Mouse (Mus musculus): ENCODE measurements around the gene Trpm8. TPM values are rescaled to one million over a fixed set of nuclear protein-coding genes. Genes with fewer than 3 reads are reported as not detected.

Trpm8 gene
- total and polyA plus RNA-seq, 3 experiments: not detected

- no peaks in the 10 kb centered on the region for H3K4me1 ChIP-seq (ENCODE audit: control insufficient read depth in 1 of 2, insufficient read depth in 2 of 2)
- no peaks in the 10 kb centered on the region for H3K79me2 ChIP-seq (replicated peaks; ENCODE audit: control insufficient read depth, extremely low read depth, insufficient read depth, poor library complexity, severe bottlenecking)
- H3K27ac ChIP-seq (ENCODE audit: insufficient read depth, low read depth): no peak overlapping the region
- peaks cover 25% of the 10 kb centered on the region for H3K9me3 ChIP-seq (replicated peaks; ENCODE audit: low read length)
- in situ Hi-C loops (cut with MboI; ENCODE audit: low pct_ligation_motif_present, low pct_unique_long_range_greater_than_20kb, low sequenced_read_pairs): loop anchor here (10.0 kb wide), 1 partner anchor 283 kb away; the partner anchor contains the start of gene Arl4c
- H3K27me3 ChIP-seq (replicated peaks): no peaks in the 10 kb centered on the region
- no peaks in the 10 kb centered on the region for H3K36me3 ChIP-seq (replicated peaks in 1 of 2; ENCODE audit: control insufficient read depth in 1 of 2, insufficient read depth in 1 of 2, low read length in 1 of 2)
- H3K4me3 ChIP-seq (replicated peaks in 1 of 3; ENCODE audit: low read depth in 2 of 3, low read length in 2 of 3, poor library complexity in 1 of 3): no peak overlapping the region
- TF ChIP-seq CHD1 (IDR thresholded peaks at IDR 0.05; ENCODE audit: low read depth, low read length) (no peak), POLR2A (IDR thresholded peaks at IDR 0.05; ENCODE audit: low read depth, low read length) (no peak), ELF1 (IDR thresholded peaks at IDR 0.05; ENCODE audit: low read depth, low read length) (no peak), NRF1 (IDR thresholded peaks at IDR 0.05; ENCODE audit: low read depth, low read length) (no peak), MYC (IDR thresholded peaks at IDR 0.05; ENCODE audit: low read depth, low read length) (no peak), JUN (IDR thresholded peaks at IDR 0.05; ENCODE audit: insufficient read depth, low read depth, low read length) (no peak), E2F4 (IDR thresholded peaks at IDR 0.05; ENCODE audit: insufficient replicate concordance, low read depth, low read length) (no peak), MXI1 (IDR thresholded peaks at IDR 0.05; ENCODE audit: low read depth, low read length) (no peak), MAZ (IDR thresholded peaks at IDR 0.05; ENCODE audit: low read depth, low read length) (no peak), SMC3 (IDR thresholded peaks at IDR 0.05; ENCODE audit: low read depth, low read length) (no peak)
- dilution Hi-C loops (cut with MboI; ENCODE audit: extremely low pct_ligation_motif_present, extremely low pct_unique_long_range_greater_than_20kb, low sequenced_read_pairs): no loop called here
- no peak overlapping the region for H3K4me2 ChIP-seq (ENCODE audit: insufficient read depth, low read depth, poor library complexity, severe bottlenecking)
- no peak overlapping the region for H3K9ac ChIP-seq (ENCODE audit: insufficient read depth, low read depth)
- DNase-seq (ENCODE audit: extremely low read depth): no peak
Measured at GRCm38 (mm10) chr1:88422045-88422444, 144.6 kb downstream of the Trpm8 start.

GRCm38 (mm10) chr1:88422846-88423395 lies 145.5 kb downstream of the Trpm8 start:
- Histone ChIP-seq H3K27me3 (replicated peaks) (no peaks in the 10 kb centered on the region), H3K79me2 (replicated peaks; ENCODE audit: control insufficient read depth, extremely low read depth, insufficient read depth, poor library complexity, severe bottlenecking) (no peaks in the 10 kb centered on the region), H3K36me3 (replicated peaks in 1 of 2; ENCODE audit: control insufficient read depth in 1 of 2, insufficient read depth in 1 of 2, low read length in 1 of 2) (no peaks in the 10 kb centered on the region), H3K9me3 (replicated peaks; ENCODE audit: low read length) (peaks cover 22% of the 10 kb centered on the region), H3K4me1 (ENCODE audit: control insufficient read depth in 1 of 2, insufficient read depth in 2 of 2) (no peaks in the 10 kb centered on the region), H3K9ac (ENCODE audit: insufficient read depth, low read depth) (no peak overlapping the region), H3K4me3 (replicated peaks in 1 of 3; ENCODE audit: low read depth in 2 of 3, low read length in 2 of 3, poor library complexity in 1 of 3) (no peak overlapping the region), H3K27ac (ENCODE audit: insufficient read depth, low read depth) (no peak overlapping the region), H3K4me2 (ENCODE audit: insufficient read depth, low read depth, poor library complexity, severe bottlenecking) (no peak overlapping the region)
- dilution Hi-C loops (cut with MboI; ENCODE audit: extremely low pct_ligation_motif_present, extremely low pct_unique_long_range_greater_than_20kb, low sequenced_read_pairs) (no loop called here), in situ Hi-C loops (cut with MboI; ENCODE audit: low pct_ligation_motif_present, low pct_unique_long_range_greater_than_20kb, low sequenced_read_pairs) (loop anchor here (10.0 kb wide), 1 partner anchor 282 kb away; the partner anchor contains the start of gene Arl4c)
- DNase-seq (ENCODE audit: extremely low read depth): no peak
- TF ChIP-seq GABPA (IDR thresholded peaks at IDR 0.05; ENCODE audit: insufficient replicate concordance, low read depth, low read length) (no peak), JUND (conservative IDR thresholded peaks at IDR 0.05; ENCODE audit: low read depth, low read length) (no peak), POLR2AphosphoS2 (IDR thresholded peaks at IDR 0.05; ENCODE audit: low read depth, low read length) (no peak), CTCF (conservative IDR thresholded peaks at IDR 0.05 in 1 of 2, IDR thresholded peaks at IDR 0.05 in 1 of 2; ENCODE audit: low read depth in 2 of 2, low read length in 2 of 2) (no peak), PAX5 (IDR thresholded peaks at IDR 0.05; ENCODE audit: low read length) (no peak), SIN3A (IDR thresholded peaks at IDR 0.05; ENCODE audit: low read length) (no peak), KAT2A (IDR thresholded peaks at IDR 0.05; ENCODE audit: insufficient replicate concordance, low read length) (no peak)
